Mouse (Mus musculus) testis, postnatal 14 days (tissue): ENCODE results near the gene Bhlhe41.
A peak's percentile ranks its signal among the peaks of the same experiment; 100 is the strongest.

Experiments
- DNase-seq: peaks from one replicate; pipeline ENCODE4 v3.0.0; 2021; ENCODE audit warnings: low spot score

Gene Bhlhe41

GRCm38 (mm10) chr6:145865289-145865885, at the start of gene Bhlhe41:
Bhlhe41 (minus strand) TSS chr6:145865558.
- DNase-seq: peak; percentile 80

- DNase-seq: no peak
Measured at GRCm38 (mm10) chr6:145912232-145912631, 46.9 kb upstream of the Bhlhe41 start.

GRCm38 (mm10) chr6:145910469-145911426, 45.4 kb upstream of the Bhlhe41 start:
- DNase-seq: peak; percentile 60

- no peak for DNase-seq
Measured at GRCm38 (mm10) chr6:145909943-145910342, 44.6 kb upstream of the Bhlhe41 start.

DNA sequence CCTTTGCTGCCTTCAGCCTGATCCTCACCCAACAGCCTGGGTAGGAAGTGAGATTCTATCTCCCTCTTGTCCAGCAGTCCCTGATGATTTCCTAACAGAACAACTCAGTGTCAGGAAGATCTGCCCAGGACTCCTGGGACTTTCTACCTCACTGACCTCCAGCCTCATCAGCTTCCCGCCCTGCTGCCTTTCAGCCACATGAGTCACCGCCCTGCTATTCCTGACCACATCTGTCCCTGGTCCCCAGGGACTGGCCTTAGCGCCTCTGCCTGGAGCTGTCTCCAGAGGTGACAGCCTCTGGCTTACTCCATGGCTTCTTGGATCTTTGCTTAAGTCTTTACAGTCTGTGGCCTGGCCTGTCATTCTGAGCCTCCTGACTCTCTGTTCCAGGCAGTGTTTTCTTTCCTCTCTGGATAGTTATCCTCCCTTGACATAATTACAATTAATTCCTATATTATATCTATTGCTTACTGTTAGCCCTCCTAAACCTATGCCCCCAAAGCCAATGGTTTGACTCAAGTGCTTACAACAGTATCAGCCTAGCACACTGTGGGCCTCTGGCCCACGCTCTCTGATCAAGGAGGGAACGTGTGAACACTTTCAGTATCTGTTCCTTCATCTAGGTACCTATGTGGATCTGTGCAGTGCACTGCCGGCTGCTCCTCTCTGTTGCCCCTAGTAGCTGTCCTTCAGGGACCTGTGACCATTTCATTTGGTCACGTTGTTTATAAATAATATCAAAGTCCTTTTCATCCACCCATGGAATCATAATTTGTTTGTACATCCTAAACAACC, 40.9 kb upstream of the Bhlhe41 start:
- no peak for DNase-seq

- no peak for DNase-seq
Measured at GRCm38 (mm10) chr6:145904616-145905015, 39.3 kb upstream of the Bhlhe41 start.

DNA sequence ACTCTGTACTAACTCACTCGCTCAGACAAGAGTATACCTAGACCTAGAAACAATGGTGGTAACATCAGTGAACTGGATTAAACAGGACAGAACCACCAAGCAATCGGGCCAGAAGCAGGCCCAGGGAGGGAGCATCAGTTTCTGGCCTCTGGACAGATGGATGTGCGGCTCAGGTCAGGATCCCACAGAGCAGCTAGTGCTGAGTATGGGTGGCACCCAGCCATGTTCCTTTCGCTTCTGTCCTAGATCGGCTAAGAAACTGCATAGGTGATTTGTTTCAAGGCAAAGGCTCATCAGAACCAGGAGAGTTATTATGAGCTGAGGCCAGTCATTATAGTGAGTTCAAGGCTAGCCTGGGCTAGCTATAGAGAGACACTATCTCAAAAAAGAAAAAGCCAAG, 38.8 kb upstream of the Bhlhe41 start:
- DNase-seq: no peak

DNA sequence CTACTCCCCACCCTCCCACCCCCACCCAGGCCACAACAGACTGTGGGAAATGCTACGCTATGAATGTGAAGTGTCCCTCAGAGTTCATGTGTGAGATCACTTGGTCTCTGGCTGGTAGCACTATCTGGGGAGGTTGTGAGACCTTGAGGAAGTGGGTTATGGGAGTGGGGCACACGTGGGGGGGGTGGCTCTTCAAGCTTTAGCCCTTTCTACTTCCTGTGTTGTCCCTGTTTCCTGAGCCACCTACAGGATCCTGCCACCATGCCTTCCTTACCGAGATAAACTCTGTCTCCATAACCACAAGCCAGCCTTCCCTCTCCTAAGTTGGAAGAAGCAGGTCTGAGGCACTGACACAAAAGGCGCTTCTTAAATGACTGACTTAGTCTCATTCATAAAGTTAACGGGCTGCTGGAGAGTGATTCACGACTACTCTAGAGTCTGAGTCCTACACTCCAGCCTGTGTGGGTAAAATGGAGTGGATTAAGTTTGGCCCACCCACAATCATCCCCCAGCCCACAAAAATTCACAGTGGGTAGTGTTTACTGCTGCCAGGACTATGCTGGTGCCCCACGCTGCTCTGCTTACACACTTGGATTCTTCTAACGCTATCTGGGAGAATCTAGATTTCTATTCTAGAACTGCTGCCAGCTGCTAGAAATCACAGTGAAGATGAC, 29.4 kb upstream of the Bhlhe41 start:
- DNase-seq: no peak

DNA sequence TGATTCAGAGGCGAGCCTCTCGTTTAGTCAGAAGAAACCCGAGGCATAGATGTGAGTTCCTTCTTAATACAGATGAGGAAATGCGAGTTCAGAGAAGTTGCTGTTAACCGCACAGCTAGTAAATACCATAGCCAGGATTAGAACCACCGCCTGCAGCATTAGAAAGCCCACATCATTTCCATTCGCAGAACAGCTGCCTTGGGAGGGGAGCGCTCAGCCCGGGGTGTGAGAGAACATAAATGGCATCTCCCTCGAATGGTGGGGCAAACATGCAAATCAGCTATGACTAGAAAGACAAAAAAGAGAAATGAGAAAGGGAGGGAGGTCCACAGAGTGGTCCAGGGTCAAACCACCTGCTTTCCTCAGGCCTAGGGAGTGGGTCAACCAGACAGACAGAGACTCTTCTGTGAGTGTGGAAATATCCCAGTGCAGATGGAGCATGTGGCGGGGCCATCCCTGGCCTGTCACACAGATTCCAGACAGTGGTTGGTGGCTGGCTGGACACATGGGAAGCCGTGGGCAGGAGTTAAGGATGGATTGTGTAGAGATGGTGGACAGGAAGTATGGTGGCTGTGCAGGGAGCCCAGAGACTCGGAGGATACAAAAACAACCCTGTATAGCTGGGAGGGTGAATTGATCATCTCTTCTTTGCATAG, 28.1 kb upstream of the Bhlhe41 start:
- DNase-seq: no peak

DNA sequence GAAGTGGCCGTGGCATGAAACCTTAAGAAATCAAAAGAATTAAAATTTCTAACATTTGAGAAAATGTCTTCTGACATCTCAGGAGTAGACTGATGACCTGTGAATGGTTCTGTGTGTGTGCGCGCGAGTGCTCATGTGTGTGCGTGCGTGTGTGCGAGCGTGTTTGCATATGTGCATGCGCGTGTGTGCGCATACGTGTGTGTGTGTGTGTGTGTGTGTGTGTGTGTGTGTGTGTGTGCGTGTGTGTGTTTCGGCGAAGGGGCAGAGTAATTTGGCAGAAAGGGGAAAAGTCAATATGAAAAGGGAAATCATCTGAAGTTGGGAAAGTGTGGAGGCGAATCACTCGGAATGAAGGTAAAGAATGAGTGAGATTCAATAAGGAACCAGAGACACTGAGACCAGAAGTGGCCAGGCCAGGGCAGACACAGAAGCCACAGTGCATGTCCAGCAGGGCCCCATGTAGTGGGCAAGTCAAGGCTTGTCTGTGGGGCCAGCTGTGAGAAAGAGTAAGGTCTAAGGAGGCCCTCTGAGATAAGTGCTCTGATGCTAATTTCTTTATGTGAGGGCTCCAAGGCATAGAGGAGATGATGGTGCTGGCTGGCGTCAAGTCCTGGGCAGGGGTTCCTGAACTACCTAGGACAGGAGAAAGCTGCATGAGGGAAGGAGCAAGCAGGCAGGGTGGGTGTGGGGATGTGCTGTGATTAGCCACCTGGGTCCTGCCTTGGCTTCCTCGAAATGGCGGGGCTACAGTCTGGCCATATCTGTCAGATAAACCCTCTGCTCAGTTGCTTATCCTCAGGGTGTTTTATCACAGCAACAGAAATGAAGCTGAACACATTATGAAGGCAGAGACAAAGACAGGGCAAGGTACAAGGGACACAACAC, 27.3 kb upstream of the Bhlhe41 start:
- no peak for DNase-seq

GRCm38 (mm10) chr6:145891951-145892350, 26.6 kb upstream of the Bhlhe41 start:
- DNase-seq: no peak

DNA sequence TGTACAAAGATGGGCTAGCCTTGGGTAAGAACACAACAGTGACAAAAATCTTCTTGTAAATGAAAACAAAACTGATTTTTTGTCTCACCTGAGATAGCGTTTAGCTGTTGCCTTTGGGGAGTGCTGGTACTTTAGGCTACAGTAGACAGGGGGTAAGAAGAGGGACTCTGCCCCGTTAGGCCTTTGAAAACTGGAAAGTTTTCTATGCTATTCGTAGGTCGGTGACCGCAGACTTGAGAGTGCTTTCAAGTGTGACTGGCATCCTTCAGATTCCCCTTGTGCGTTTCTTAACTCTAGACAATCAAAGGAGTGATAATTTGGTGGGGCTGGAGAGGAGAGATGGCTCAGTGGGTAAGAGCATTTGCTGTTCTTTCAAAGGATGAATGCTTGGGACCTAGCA, 22.4 kb upstream of the Bhlhe41 start:
- no peak for DNase-seq

DNA sequence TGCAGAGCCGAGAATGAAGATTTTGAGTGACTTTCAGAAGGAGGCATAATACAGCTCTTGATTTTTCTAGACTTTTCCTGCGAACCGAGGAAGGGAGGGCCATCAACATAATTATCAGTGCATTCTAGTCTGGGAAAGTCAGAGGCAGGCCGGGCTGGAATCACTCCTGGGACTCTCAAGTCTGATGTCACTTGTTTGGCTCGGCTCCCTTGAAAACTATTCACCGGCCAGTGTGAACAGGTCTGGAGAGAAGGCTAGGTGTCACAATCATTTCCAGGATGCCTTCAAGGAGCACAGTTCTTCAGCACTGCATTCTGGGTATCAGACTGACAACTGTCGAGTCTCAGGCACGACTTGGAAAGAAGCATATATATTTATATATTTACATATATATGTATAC, 20.9 kb upstream of the Bhlhe41 start:
- DNase-seq: no peak

DNA sequence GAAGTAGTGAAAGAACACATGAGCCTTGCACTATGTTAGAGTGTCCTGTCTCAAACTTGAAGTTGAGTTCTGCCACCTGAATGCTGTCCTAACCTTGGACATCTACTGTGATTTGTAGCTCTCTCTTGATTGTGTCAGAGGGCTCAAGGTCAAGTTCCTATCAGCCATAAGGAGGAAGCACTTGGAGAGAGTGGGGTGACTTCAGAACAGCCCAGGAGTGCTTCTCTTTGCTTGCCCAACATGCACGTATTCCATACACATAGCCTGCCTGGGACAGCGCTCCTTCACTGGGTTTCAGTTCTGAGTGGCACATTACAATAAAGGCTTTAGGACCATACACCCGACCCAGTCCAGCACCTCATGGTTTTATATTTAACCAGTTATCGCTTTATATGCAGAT, 19.7 kb upstream of the Bhlhe41 start:
- DNase-seq: no peak

DNA sequence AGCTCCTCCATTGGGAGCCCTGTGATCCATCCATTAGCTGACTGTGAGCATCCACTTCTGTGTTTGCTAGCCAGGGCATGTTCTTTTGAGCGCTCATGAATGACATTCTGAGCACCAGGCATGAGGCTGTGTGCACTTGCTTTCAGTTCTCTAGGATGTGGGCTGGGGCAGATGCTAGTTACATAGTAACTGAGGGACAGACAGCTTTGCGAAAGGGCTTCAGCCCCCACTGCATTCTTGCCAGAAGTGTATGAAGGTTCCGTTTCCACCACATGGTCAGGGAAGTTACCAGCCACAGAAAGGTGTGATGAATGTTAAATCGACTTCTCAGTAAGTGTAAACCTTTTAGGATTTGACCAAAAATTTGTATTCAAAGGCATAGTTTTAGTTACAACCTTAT, 18.3 kb upstream of the Bhlhe41 start:
- no peak for DNase-seq

GRCm38 (mm10) chr6:145883010-145883409, 17.7 kb upstream of the Bhlhe41 start:
- no peak for DNase-seq

GRCm38 (mm10) chr6:145880609-145881008, 15.3 kb upstream of the Bhlhe41 start:
- DNase-seq: no peak

- DNase-seq: no peak
Measured at GRCm38 (mm10) chr6:145876986-145877735, 11.8 kb upstream of the Bhlhe41 start.

DNA sequence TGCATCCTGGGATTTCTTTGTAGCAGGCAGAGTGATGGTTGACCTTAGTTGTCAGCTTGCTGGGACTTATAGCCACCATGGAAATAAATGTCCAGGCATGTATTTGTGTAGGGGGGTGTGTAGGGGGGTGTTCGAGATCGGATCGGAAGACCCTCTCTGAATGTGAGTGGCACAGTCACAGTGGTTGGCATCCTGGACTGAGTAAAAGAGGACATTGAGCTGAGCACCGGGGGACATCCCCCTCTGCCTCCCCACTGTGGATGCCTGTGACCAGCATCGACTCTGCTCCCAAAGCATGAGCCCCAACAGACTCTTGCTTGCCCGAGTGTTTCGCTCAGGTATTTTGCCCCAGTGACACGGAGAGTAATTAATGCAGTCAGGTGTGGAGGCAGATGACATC, 8.0 kb upstream of the Bhlhe41 start:
- no peak for DNase-seq

GRCm38 (mm10) chr6:145872010-145872409, 6.7 kb upstream of the Bhlhe41 start:
- DNase-seq: no peak
